Mouse (Mus musculus) CH12.LX (cell line): ENCODE data around the gene Arih1. TPM values are rescaled to one million over a fixed set of nuclear protein-coding genes. Genes with fewer than 3 reads are reported as not detected.

Experiments used
- DNase-seq: peaks from one replicate; pipeline ENCODE4 v3.0.0-alpha.2; 2013; ENCODE audit errors: extremely low read depth
- H3K27ac ChIP-seq: 2 replicates; pipeline ENCODE4 v1.5.1; 2012; ENCODE audit warnings: low read depth, mild to moderate bottlenecking, control low read depth, moderate library complexity; ENCODE audit not compliant: insufficient read depth
- H3K27me3 ChIP-seq: replicated peaks from 2 replicates; pipeline ENCODE3; 2012; ENCODE audit warnings: inconsistent platforms
- H3K36me3 ChIP-seq, 2 experiments: replicated peaks in 1 of 2; 2 replicates each; pipeline versions ENCODE3 to v1.6.1; 2012; ENCODE audit warnings: inconsistent platforms in 1 of 2, low read length in 1 of 2, mild to moderate bottlenecking in 1 of 2, mixed read lengths in 1 of 2, moderate library complexity in 1 of 2; ENCODE audit not compliant: control insufficient read depth in 1 of 2, insufficient read depth in 1 of 2
- H3K4me1 ChIP-seq, 2 experiments: 2 replicates each; pipeline ENCODE4 v1.6.1; 2012; ENCODE audit warnings: inconsistent platforms in 1 of 2, moderate library complexity in 1 of 2; ENCODE audit not compliant: insufficient read depth in 2 of 2, control insufficient read depth in 1 of 2
- H3K4me2 ChIP-seq: 2 replicates; pipeline ENCODE4 v1.6.1; 2012; ENCODE audit warnings: low read depth, mild to moderate bottlenecking, control low read depth; ENCODE audit not compliant: poor library complexity, insufficient read depth, severe bottlenecking
- H3K4me3 ChIP-seq, 3 experiments: fragments of 150-350 bp in 1 of 3; sonication (generic) in 1 of 3; replicated peaks in 1 of 3; 2 replicates each; pipeline versions ENCODE3 to v1.5.1; 2011 to 2012; ENCODE audit warnings: low read depth in 2 of 3, low read length in 2 of 3, mild to moderate bottlenecking in 2 of 3, moderate library complexity in 2 of 3, control low read depth in 1 of 3, improper control_type of control experiment in 1 of 3, inconsistent platforms in 1 of 3, mixed read lengths in 1 of 3; ENCODE audit not compliant: poor library complexity in 1 of 3
- H3K79me2 ChIP-seq: replicated peaks from 2 replicates; pipeline ENCODE4 v1.6.1; 2012; ENCODE audit warnings: mild to moderate bottlenecking, moderate library complexity; ENCODE audit not compliant: control insufficient read depth, poor library complexity, insufficient read depth, severe bottlenecking; ENCODE audit errors: extremely low read depth
- H3K9ac ChIP-seq: 2 replicates; pipeline ENCODE4 v1.6.1; 2012; ENCODE audit warnings: low read depth, mild to moderate bottlenecking, control low read depth, moderate library complexity; ENCODE audit not compliant: insufficient read depth
- H3K9me3 ChIP-seq: replicated peaks from 2 replicates; pipeline ENCODE3; 2012; ENCODE audit warnings: low read length, inconsistent platforms, mixed read lengths
- RAD21 ChIP-seq: IDR thresholded peaks from 2 replicates; pipeline ENCODE4 v1.6.1; 2011; ENCODE audit warnings: low read depth, mild to moderate bottlenecking, low read length, improper control_type of control experiment, moderate library complexity
- TBP ChIP-seq: conservative IDR thresholded peaks from 2 replicates; pipeline ENCODE4 v1.6.1; 2011; ENCODE audit warnings: low read depth, low read length, improper control_type of control experiment
- dilution Hi-C: fragments of 300-500 bp; cut with MboI; formaldehyde crosslinking; loops from 2 replicates; pipeline ENCODE4 v1.14.3; 2020; ENCODE audit warnings: low sequenced_read_pairs; ENCODE audit not compliant: extremely low pct_unique_long_range_greater_than_20kb, extremely low pct_ligation_motif_present
- in situ Hi-C: fragments of 300-500 bp; cut with MboI; formaldehyde crosslinking; loops from 3 replicates; pipeline ENCODE4 v1.14.3; 2019; ENCODE audit warnings: low sequenced_read_pairs, low pct_ligation_motif_present, low pct_unique_long_range_greater_than_20kb, mixed read lengths
- polyA plus RNA-seq: library from polyadenylated mRNA; unstranded; fragments of >175 nt; gene quantifications from 2 replicates; pipeline ENCODE4 v1.2.1, GENCODE M21; 2012; ENCODE audit warnings: low read depth; ENCODE audit not compliant: insufficient read length
- total RNA-seq, 2 experiments: library from RNA; depleted of rRNA; stranded (reverse); fragments of 300-350 nt in 1 of 2; fragments of >200 nt in 1 of 2; gene quantifications; 2 replicates each; pipeline ENCODE4 v1.2.3; 2012 to 2014

The Arih1 gene
- total and polyA plus RNA-seq, 3 experiments, result 38.7 to 68.7 (median 52.4) TPM

DNA sequence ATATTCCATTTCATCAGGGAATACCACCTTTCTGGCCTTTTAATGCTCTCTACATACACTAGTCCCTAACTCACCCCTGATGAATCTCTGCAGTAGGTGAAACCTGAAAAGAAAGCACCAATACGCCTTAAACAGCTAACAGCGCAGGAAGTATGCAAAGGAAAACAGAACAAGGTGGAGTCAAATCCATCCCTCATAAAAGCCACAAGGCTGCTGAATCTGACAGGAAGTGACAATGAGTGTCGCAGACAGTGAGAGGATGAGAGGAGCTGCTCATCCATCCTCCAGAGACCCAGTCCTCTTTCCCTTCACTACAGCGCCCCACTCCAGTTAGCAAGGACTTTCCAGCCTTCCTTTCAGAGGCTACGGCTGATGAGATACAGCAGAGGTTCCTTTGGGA is 148.0 kb downstream of the Arih1 start:
- TF ChIP-seq TBP (0 out of 2 replicates have a peak, but pooled peaks have one; percentile 18), RAD21 (no peak)
- H3K79me2 ChIP-seq, result peaks cover 2% of the 10 kb centered on the region; the same call in 1 of the 2 replicates
- no peaks in the 10 kb centered on the region for H3K9me3 ChIP-seq
- dilution Hi-C loops (no loop called here), in situ Hi-C loops (no loop called here)
- no peak overlapping the region for H3K4me3 ChIP-seq
- H3K4me2 ChIP-seq, result no peak overlapping the region
- peaks cover 0 to 13% of the 10 kb centered on the region in 2 experiments; a peak in 2 of 4 replicates for H3K4me1 ChIP-seq
- no peak overlapping the region for H3K9ac ChIP-seq
- H3K27me3 ChIP-seq, result no peaks in the 10 kb centered on the region
- H3K27ac ChIP-seq, result no peak overlapping the region
- H3K36me3 ChIP-seq, result peaks cover 4 to 13% of the 10 kb centered on the region in 2 experiments
- peak; percentile 35 for DNase-seq

Other genes with a start within 250 kb of the Arih1 start
- gene Adpgk, start 195.1 kb downstream of the Arih1 start, total RNA-seq (2012; rRNA removed), result 41.3 and 45.2 TPM in 2 replicates
- gene Adpgk, start 195.1 kb downstream of the Arih1 start, total RNA-seq (2014; rRNA removed), result 57.4 and 68.7 TPM in 2 replicates
- gene Adpgk, start 195.1 kb downstream of the Arih1 start, polyA plus RNA-seq, result 43.6 and 48.4 TPM in 2 replicates
- gene Bbs4, start 133.1 kb downstream of the Arih1 start, total RNA-seq (2012; rRNA removed), result 2.6 TPM in 2 replicates
- 4.5 and 6.7 TPM in 2 replicates for gene Bbs4, start 133.1 kb downstream of the Arih1 start, total RNA-seq (2014; rRNA removed)
- 3.8 and 4.0 TPM in 2 replicates for gene Bbs4, start 133.1 kb downstream of the Arih1 start, polyA plus RNA-seq
- 61.7 and 65.8 TPM in 2 replicates for gene Hexa, start 52.9 kb upstream of the Arih1 start, total RNA-seq (2012; rRNA removed)
- gene Hexa, start 52.9 kb upstream of the Arih1 start, total RNA-seq (2014; rRNA removed), result 33.6 and 38.0 TPM in 2 replicates
- gene Hexa, start 52.9 kb upstream of the Arih1 start, polyA plus RNA-seq, result 35.6 and 37.1 TPM in 2 replicates
- gene Tmem202, start 53.2 kb upstream of the Arih1 start, total RNA-seq (2012; rRNA removed), result 0.64 and 0.97 TPM in 2 replicates
- 0.20 TPM in 1 of 2 replicates, not detected in the other for gene Tmem202, start 53.2 kb upstream of the Arih1 start, total RNA-seq (2014; rRNA removed)
- not detected in 2 replicates for gene Tmem202, start 53.2 kb upstream of the Arih1 start, polyA plus RNA-seq
- gene Celf6, start 91.3 kb upstream of the Arih1 start, total RNA-seq (2012; rRNA removed), result not detected in 2 replicates
- not detected in 2 replicates for gene Celf6, start 91.3 kb upstream of the Arih1 start, total RNA-seq (2014; rRNA removed)
- gene Celf6, start 91.3 kb upstream of the Arih1 start, polyA plus RNA-seq, result not detected in 2 replicates
- 3.6 and 4.4 TPM in 2 replicates for gene Parp6, start 130.7 kb upstream of the Arih1 start, total RNA-seq (2012; rRNA removed)
- 5.6 and 5.7 TPM in 2 replicates for gene Parp6, start 130.7 kb upstream of the Arih1 start, total RNA-seq (2014; rRNA removed)
- gene Parp6, start 130.7 kb upstream of the Arih1 start, polyA plus RNA-seq, result 4.6 and 5.5 TPM in 2 replicates
- gene Pkm, start 169.8 kb upstream of the Arih1 start, total RNA-seq (2012; rRNA removed), result 1,563 and 2,304 TPM in 2 replicates
- 2,562 and 2,828 TPM in 2 replicates for gene Pkm, start 169.8 kb upstream of the Arih1 start, total RNA-seq (2014; rRNA removed)
- 1,827 and 1,949 TPM in 2 replicates for gene Pkm, start 169.8 kb upstream of the Arih1 start, polyA plus RNA-seq
- not detected in 2 replicates for gene Gramd2, start 193.5 kb upstream of the Arih1 start, total RNA-seq (2012; rRNA removed)
- 0.32 TPM in 1 of 2 replicates, not detected in the other for gene Gramd2, start 193.5 kb upstream of the Arih1 start, total RNA-seq (2014; rRNA removed)
- gene Gramd2, start 193.5 kb upstream of the Arih1 start, polyA plus RNA-seq, result 0.23 and 0.61 TPM in 2 replicates